Mouse (Mus musculus) gastrocnemius, adult 2 months (tissue): ENCODE data around the gene Frs3. TPM values are rescaled to one million over a fixed set of nuclear protein-coding genes. Genes with fewer than 3 reads are reported as not detected.
A peak's percentile ranks its signal among the peaks of the same experiment; 100 is the strongest.

Experiments
- DNase-seq: peaks from one replicate; pipeline ENCODE4 v3.0.0; 2022
- H3K27ac ChIP-seq: fragments of 200-600 bp; 2 replicates; pipeline ENCODE4 v1.8.1; 2022; ENCODE audit warnings: mild to moderate bottlenecking
- H3K4me3 ChIP-seq: fragments of 200-600 bp; 2 replicates; pipeline ENCODE4 v1.8.1; 2022; ENCODE audit warnings: mild to moderate bottlenecking, moderate library complexity
- CTCF ChIP-seq: fragments of 200-600 bp; IDR thresholded peaks from 2 replicates; pipeline ENCODE4 v1.8.1; 2022; ENCODE audit warnings: antibody characterized with exemption, mild to moderate bottlenecking, moderate library complexity
- intact Hi-C: fragments of 180-260 bp; cut with DNase I; formaldehyde crosslinking; loops from one replicate; pipeline ENCODE4 v1.15.1; 2025
- total RNA-seq, 2 experiments: library from RNA; stranded (reverse); gene quantifications; 2 replicates each; pipeline ENCODE4 v1.2.3; 2021

Gene Frs3
- total RNA-seq, 2 experiments from 2014 or later = 4.2 to 5.7 TPM

- H3K27ac ChIP-seq = peak overlapping the region; percentile 54
- H3K4me3 ChIP-seq = no peak overlapping the region
- TF ChIP-seq CTCF = no peak
- intact Hi-C loops = no loop called here
- peak; percentile 24 for DNase-seq
Measured at GRCm38 (mm10) chr17:47744086-47744485, 55.3 kb downstream of the Frs3 start.

DNA sequence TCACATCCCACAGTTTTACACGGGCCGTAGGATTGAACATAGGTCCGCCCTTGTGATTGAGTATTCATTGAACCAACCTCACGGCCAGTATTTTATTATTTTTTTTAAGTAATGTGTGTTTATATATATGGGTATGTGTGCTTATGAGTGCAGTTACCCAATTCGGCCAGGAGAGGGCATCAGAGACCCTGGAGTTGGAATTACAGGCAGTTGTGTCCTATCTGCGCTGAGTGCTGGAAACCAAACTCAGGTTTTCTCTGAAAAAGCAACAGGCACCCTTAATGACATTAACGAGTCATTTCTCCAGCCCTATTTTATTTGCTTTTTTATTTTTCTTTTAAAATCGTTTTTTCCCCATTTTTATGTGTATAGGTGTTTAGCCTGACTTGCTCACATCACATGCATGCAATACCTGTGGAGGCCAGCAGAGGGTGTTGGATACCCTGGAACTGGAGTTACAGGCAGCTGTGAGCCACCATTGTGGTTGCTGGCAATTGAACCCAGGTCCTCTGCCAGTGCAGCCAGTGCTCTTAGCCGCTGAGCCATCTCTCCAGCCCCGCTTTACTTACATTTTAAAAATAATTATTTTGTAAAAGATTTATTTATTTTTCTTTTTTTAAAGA lies 56.0 kb downstream of the Frs3 start:
- intact Hi-C loops = no loop called here

GRCm38 (mm10) chr17:47748791-47749553 lies 60.1 kb downstream of the Frs3 start:
- intact Hi-C loops = no loop called here
- Histone ChIP-seq H3K27ac (peak overlapping the region; percentile 93), H3K4me3 (peak overlapping the region; percentile 66)
- TF ChIP-seq CTCF = no peak
- peak; percentile 94 for DNase-seq

More for the DNA sequence above, 56.0 kb downstream of the Frs3 start:
- DNase-seq = peak; percentile 42
- TF ChIP-seq CTCF = peak; percentile 52
- no peak overlapping the region for H3K4me3 ChIP-seq
- H3K27ac ChIP-seq = peak overlapping the region; percentile 93

- TF ChIP-seq CTCF = no peak
- peak overlapping the region; percentile 66 for H3K4me3 ChIP-seq
- DNase-seq = peak; percentile 49
- peak overlapping the region; percentile 93 for H3K27ac ChIP-seq
- intact Hi-C loops = loop anchor here (1.0 kb wide), 1 partner anchor 10 kb away; no protein-coding TSS in a partner anchor
Measured at GRCm38 (mm10) chr17:47749626-47750025, 60.8 kb downstream of the Frs3 start.

DNA sequence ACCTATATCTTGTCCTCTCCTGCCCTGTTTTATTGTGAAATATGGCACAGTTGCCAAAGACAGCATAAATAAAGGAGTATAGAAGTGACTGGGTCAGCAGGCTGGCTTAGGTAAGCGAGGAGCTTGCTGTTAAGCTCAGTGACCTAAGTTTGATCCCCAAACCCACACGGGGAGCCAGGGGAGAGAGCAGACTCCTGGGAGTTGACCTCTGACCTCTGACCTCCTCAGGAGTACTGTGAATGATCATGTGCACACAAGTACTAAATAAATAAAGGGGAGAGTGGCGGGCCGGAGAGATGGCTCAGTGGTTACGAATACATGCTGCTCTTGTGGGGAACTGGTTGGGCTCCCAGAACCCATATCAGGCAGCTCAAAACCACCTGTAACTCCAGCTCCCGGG lies 61.3 kb downstream of the Frs3 start:
- no peak for TF ChIP-seq CTCF
- Histone ChIP-seq H3K27ac (peak overlapping the region; percentile 93), H3K4me3 (peak overlapping the region; percentile 66)
- DNase-seq = peak; percentile 29
- intact Hi-C loops = loop anchor here (1.0 kb wide), 1 partner anchor 9 kb away; no protein-coding TSS in a partner anchor

DNA sequence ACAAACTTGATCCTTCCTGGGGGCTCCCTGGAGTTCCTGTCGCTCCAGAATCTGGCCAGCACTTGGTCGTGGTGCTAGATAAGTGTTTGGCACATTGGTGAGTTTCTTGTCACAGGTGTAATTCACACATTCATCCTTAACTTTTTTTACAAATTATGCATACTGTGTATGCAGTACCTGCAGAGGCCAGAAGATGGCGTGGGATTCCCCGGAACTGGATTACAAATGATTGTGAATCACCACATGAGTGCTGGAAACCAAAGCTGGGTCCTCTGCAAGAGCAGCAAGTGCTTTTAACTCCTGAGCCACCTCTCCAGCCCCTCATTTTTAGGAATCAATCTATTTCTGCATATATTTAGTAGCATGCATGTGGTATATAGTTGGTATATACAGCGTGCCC lies 63.0 kb downstream of the Frs3 start:
- TF ChIP-seq CTCF = peak; percentile 29; the same call in 1 of the 2 replicates
- DNase-seq = no peak
- intact Hi-C loops = no loop called here
- peak overlapping the region; percentile 93 for H3K27ac ChIP-seq
- no peak overlapping the region for H3K4me3 ChIP-seq

DNA sequence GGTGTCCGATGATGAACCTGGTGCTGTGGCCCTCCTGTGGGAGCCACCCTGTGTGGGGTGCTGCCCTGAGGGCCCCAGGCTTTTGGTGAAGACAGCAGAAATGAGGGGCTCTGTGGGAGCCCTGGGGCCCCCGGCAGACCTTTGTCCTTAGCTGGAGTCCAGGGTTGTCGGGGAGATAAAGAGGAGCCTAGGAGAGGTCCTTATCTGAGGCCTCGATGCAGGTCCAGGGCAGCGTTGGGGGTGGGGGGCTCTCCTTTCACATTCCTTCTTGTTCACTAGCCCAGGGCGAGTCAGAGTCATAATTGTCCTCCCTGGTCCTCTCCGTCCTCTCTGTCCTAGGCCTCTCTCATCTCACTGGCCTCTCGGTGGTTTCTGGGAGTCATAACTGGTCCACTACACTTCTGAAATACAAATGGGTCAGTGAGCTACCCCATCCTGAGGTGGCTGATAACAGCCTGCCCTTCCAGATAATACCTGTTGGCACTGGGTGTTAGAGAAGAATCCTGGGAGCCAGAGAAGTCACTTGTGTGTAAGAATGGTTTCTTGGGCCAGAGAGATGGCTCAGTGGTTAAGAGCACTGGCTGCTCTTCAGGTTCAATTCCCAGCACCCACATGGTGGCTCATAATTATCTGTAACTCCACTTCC lies 64.4 kb downstream of the Frs3 start:
- TF ChIP-seq CTCF = no peak
- Histone ChIP-seq H3K4me3 (0 out of 2 replicates have a peak overlapping the region, but pooled peaks have one; percentile 21), H3K27ac (peak overlapping the region; percentile 75)
- intact Hi-C loops = no loop called here
- no peak for DNase-seq

Other genes with a start within 250 kb of the Frs3 start
- gene Taf8, start 186.7 kb upstream of the Frs3 start, total RNA-seq = 10 to 100 TPM; 13.0 to 14.1 TPM
- 10 to 100 TPM; 18.7 to 25.8 TPM for gene Ccnd3, start 184.0 kb upstream of the Frs3 start, total RNA-seq
- gene Bysl, start 77.5 kb upstream of the Frs3 start, total RNA-seq = 10 to 100 TPM; 14.2 to 16.0 TPM
- gene Med20, start 77.4 kb upstream of the Frs3 start, total RNA-seq = 10 to 100 TPM; 17.9 to 18.3 TPM
- 1 to 10 TPM in 1 of 2 experiments, under 1 TPM in 1; 0.82 to 2.4 TPM for gene Gm20517, start 77.4 kb upstream of the Frs3 start, total RNA-seq
- 1 to 10 TPM; 3.1 to 4.5 TPM for gene Usp49, start 58.3 kb upstream of the Frs3 start, total RNA-seq
- gene Tomm6, start 644 bp upstream of the Frs3 start, total RNA-seq = 100 to 1,000 TPM; 125 TPM
- gene Gm21981, start 5.4 kb downstream of the Frs3 start, total RNA-seq = under 1 TPM; 0.45 to 0.46 TPM
- gene Prickle4, start 5.7 kb downstream of the Frs3 start, total RNA-seq = 1 to 10 TPM; 2.6 to 3.7 TPM
- gene Pgc, start 37.8 kb downstream of the Frs3 start, total RNA-seq = not detected
- 10 to 100 TPM; 85.3 to 93.9 TPM for gene Tfeb, start 48.0 kb downstream of the Frs3 start, total RNA-seq
- under 1 TPM; 0.31 to 0.42 TPM for gene Mdfi, start 145.7 kb downstream of the Frs3 start, total RNA-seq
- gene Foxp4, start 235.6 kb downstream of the Frs3 start, total RNA-seq = 1 to 10 TPM; 7.3 to 7.9 TPM